8 mouse cellular contexts compared by ENCODE assay signal in genomic region chr11:106998651-106999150, GRCm38 (mm10). TPM values are rescaled to one million over a fixed set of nuclear protein-coding genes. Genes with fewer than 3 reads are reported as not detected.
DNase-seq lines count a peak whose midpoint lies in the region; ATAC-seq and TF ChIP-seq lines count a peak whose summit lies in the region.

No protein-coding gene starts in this region.

- no peaks in the 10 kb centered on the region for H3K9me3 ChIP-seq in limb, embryonic 15.5 days

- no peaks in the 10 kb centered on the region for H3K27me3 ChIP-seq in kidney, adult 2 months (replicated peaks; ENCODE audit: control insufficient read depth, insufficient read depth, low read length)
- no peaks in the 10 kb centered on the region for H3K27me3 ChIP-seq in cerebellum, adult 2 months (ENCODE audit: control insufficient read depth, insufficient read depth, low read length)
- no peaks in the 10 kb centered on the region for H3K27me3 ChIP-seq in limb, embryonic 15.5 days

- H3K4me3 ChIP-seq in kidney, adult 2 months (ENCODE audit: insufficient read depth, low read depth, low read length): peak overlapping the region; percentile 80
- peak overlapping the region; percentile 71 for H3K4me3 ChIP-seq in cerebellum, adult 2 months (replicated peaks; ENCODE audit: insufficient read depth, low read depth, low read length)
- peak overlapping the region; percentile 96 for H3K4me3 ChIP-seq in limb, embryonic 15.5 days

- H3K36me3 ChIP-seq in kidney, adult 2 months (ENCODE audit: control insufficient read depth, insufficient read depth, low read length): peaks cover 7% of the 10 kb centered on the region
- H3K36me3 ChIP-seq in limb, embryonic 15.5 days: peaks cover 26% of the 10 kb centered on the region

- TF ChIP-seq POLR2A in kidney, adult 2 months (IDR thresholded peaks at IDR 0.05; ENCODE audit: low read depth, low read length): no peak
- no peak for TF ChIP-seq POLR2A in cerebellum, adult 2 months (IDR thresholded peaks at IDR 0.05; ENCODE audit: borderline replicate concordance, insufficient read depth, low read length)

- DNase-seq in kidney, adult 2 months: peak; percentile 24
- DNase-seq in kidney, postnatal 10 days: no peak
- DNase-seq in cerebellum, adult 2 months: peak in 1 of 2 experiments; percentile 39
- peak; percentile 17 to 22 for DNase-seq in frontal cortex, postnatal 25 days (ENCODE audit: low spot score in 2 of 2)
- DNase-seq in right cerebral cortex, adult 2 months (ENCODE audit: low spot score in 2 of 2): peak; percentile 37 to 57
- DNase-seq in ovary, adult 18-20 months (ENCODE audit: low spot score): no peak

- H3K4me1 ChIP-seq in kidney, adult 2 months (ENCODE audit: control insufficient read depth, insufficient read depth, low read length): peaks cover 11% of the 10 kb centered on the region; the same call in 1 of the 2 replicates
- peaks cover 3% of the 10 kb centered on the region; the same call in 1 of the 2 replicates for H3K4me1 ChIP-seq in cerebellum, adult 2 months (ENCODE audit: control insufficient read depth, insufficient read depth, low read length)
- peaks cover 2% of the 10 kb centered on the region; the same call in 1 of the 2 replicates for H3K4me1 ChIP-seq in limb, embryonic 15.5 days

- peak overlapping the region; percentile 74 for H3K4me2 ChIP-seq in limb, embryonic 15.5 days

- H3K9ac ChIP-seq in limb, embryonic 15.5 days: peak overlapping the region; percentile 65

- peak overlapping the region; percentile 57 for H3K27ac ChIP-seq in kidney, adult 2 months (ENCODE audit: insufficient read depth, low read depth, low read length)
- H3K27ac ChIP-seq in cerebellum, adult 2 months (ENCODE audit: insufficient read depth, low read length): no peak overlapping the region
- H3K27ac ChIP-seq in limb, embryonic 15.5 days: peak overlapping the region; percentile 83

- no peak for TF ChIP-seq CTCF in kidney, adult 2 months (conservative IDR thresholded peaks at IDR 0.05; ENCODE audit: insufficient read depth, insufficient read length, low read depth, low read length)
- TF ChIP-seq CTCF in cerebellum, adult 2 months (IDR thresholded peaks at IDR 0.05; ENCODE audit: borderline replicate concordance, insufficient read depth, low read depth, low read length): no peak

- under 1% methylated on average over 26 of the region's 26 CpGs for WGBS in kidney, adult 2 months
- WGBS in cerebellum, adult 2 months: under 1% methylated on average over 26 of the region's 26 CpGs
- WGBS in limb, embryonic 15.5 days: under 1% methylated on average over 26 of the region's 26 CpGs

- ATAC-seq in CD4-positive, CD25-positive, alpha-beta regulatory T cell, adult 4 months: peak; percentile 18
- ATAC-seq in limb, embryonic 15.5 days (ENCODE audit: insufficient number of reproducible peaks, low FRiP score, low TSS enrichment, low read depth): no peak

RNA-seq across cellular contexts. Expression of gene Kpna2, which starts 0.6 kb away (rescaled TPM):
- 11.9 and 14.1 TPM in 2 replicates for polyA plus RNA-seq in kidney, adult 2 months (2012; rRNA removed)
- 100 to 1,000 TPM; 115 to 134 TPM for polyA plus RNA-seq in CD4-positive, CD25-positive, alpha-beta regulatory T cell, adult 4 months (2017; shearing (Covaris generic))
- polyA plus RNA-seq in cerebellum, adult 2 months (2012; rRNA removed): 30.1 and 32.2 TPM in 2 replicates
- polyA plus RNA-seq in limb, embryonic 15.5 days (2015; fragmentation: Nextera tagmentation; extraction: Ambion mirVana): 277 and 281 TPM in 2 replicates

RNA-seq across cellular contexts. Expression of gene 1810010H24Rik, which starts 26.8 kb away (rescaled TPM):
- 1.8 and 2.6 TPM in 2 replicates for polyA plus RNA-seq in kidney, adult 2 months (2012; rRNA removed)
- 1 to 10 TPM; 1.4 to 1.5 TPM for polyA plus RNA-seq in CD4-positive, CD25-positive, alpha-beta regulatory T cell, adult 4 months (2017; shearing (Covaris generic))
- 6.8 and 7.7 TPM in 2 replicates for polyA plus RNA-seq in cerebellum, adult 2 months (2012; rRNA removed)
- polyA plus RNA-seq in limb, embryonic 15.5 days (2015; fragmentation: Nextera tagmentation; extraction: Ambion mirVana): 1.9 and 2.1 TPM in 2 replicates

Comparison
In these comparisons a context has a peak if more than half of its experiments do, and no peak if none do; other contexts are left out.
1. DNase-seq: peak in kidney, adult 2 months (single experiment), frontal cortex, postnatal 25 days (2 of 2) and right cerebral cortex, adult 2 months (2 of 2); none in kidney, postnatal 10 days (single experiment) and ovary, adult 18-20 months (single experiment).
2. Peak in every context shown above with its lines, with median percentiles within 50 percentile points of each other: H3K4me3 ChIP-seq.